Mouse (Mus musculus) midbrain, postnatal 0 days (tissue): ENCODE data around the gene Apba1. TPM values are rescaled to one million over a fixed set of nuclear protein-coding genes. Genes with fewer than 3 reads are reported as not detected.

Experiments used
- ATAC-seq: fragments of 200-750 bp; cut with Nextera tagmentation; 2 replicates; pipeline ENCODE4 v1.8.0; 2017; ENCODE audit warnings: moderate number of reproducible peaks, mild to moderate bottlenecking, moderate TSS enrichment, moderate library complexity; ENCODE audit not compliant: low FRiP score
- DNase-seq: peaks from one replicate; pipeline ENCODE4 v3.0.0-alpha.2; 2015; ENCODE audit warnings: low spot score
- H3K27ac ChIP-seq: fragments of 300-500 bp; sonication (generic); 2 replicates; pipeline ENCODE4 v1.5.1; 2014; ENCODE audit warnings: low read depth, mild to moderate bottlenecking, low read length, mixed read lengths
- H3K27me3 ChIP-seq: fragments of 300-500 bp; sonication (generic); 2 replicates; pipeline ENCODE4 v1.6.1; 2014; ENCODE audit warnings: low read length, control low read depth, mixed read lengths; ENCODE audit not compliant: insufficient read depth
- H3K36me3 ChIP-seq: fragments of 300-500 bp; sonication (generic); 2 replicates; pipeline ENCODE4 v1.6.1; 2014; ENCODE audit warnings: low read length, control low read depth, mixed read lengths; ENCODE audit not compliant: insufficient read depth
- H3K4me1 ChIP-seq: fragments of 300-500 bp; sonication (generic); 2 replicates; pipeline ENCODE4 v1.6.1; 2014; ENCODE audit warnings: mild to moderate bottlenecking, control low read depth, antibody characterized with exemption, low read length, mixed read lengths; ENCODE audit not compliant: insufficient read depth
- H3K4me2 ChIP-seq: fragments of 300-500 bp; sonication (generic); 2 replicates; pipeline ENCODE4 v1.6.1; 2014; ENCODE audit warnings: low read depth, mild to moderate bottlenecking, low read length, mixed read lengths; ENCODE audit not compliant: poor library complexity, severe bottlenecking
- H3K4me3 ChIP-seq: fragments of 300-500 bp; sonication (generic); 2 replicates; pipeline ENCODE4 v1.5.1; 2014; ENCODE audit warnings: low read depth, mild to moderate bottlenecking, low read length, moderate library complexity
- H3K9ac ChIP-seq: fragments of 300-500 bp; sonication (generic); replicated peaks from 2 replicates; pipeline ENCODE4 v1.6.1; 2014; ENCODE audit warnings: mild to moderate bottlenecking, low read length, moderate library complexity, mixed read lengths; ENCODE audit not compliant: poor library complexity, severe bottlenecking
- H3K9me3 ChIP-seq: fragments of 300-500 bp; sonication (generic); 2 replicates; pipeline ENCODE4 v1.6.1; 2016; ENCODE audit warnings: low read length, control low read depth
- CTCF ChIP-seq: IDR thresholded peaks from 2 replicates; pipeline ENCODE4 v1.5.1; 2016; ENCODE audit warnings: antibody characterized with exemption, mild to moderate bottlenecking
- WGBS: fragments of 180-500 bp; shearing (Covaris S2); extraction: QIAGEN DNeasy Blood & Tissue Kit; methylation state at CpG from one replicate; pipeline ENCODE4 v1.1.7; 2014; 5-methylcytosine and 5-hydroxymethylcytosine counted together
- polyA plus RNA-seq: library from polyadenylated mRNA; unstranded; fragments of >200 nt; fragmentation: Nextera tagmentation; extraction: Ambion mirVana; gene quantifications from 2 replicates; pipeline ENCODE4 v1.2.1, GENCODE M21; 2015
- total RNA-seq: library from RNA; depleted of rRNA; stranded (reverse); fragments of >200 nt; gene quantifications from 2 replicates; pipeline ENCODE4 v1.2.3, GENCODE M21; 2014

Gene Apba1
- total and polyA plus RNA-seq, 2 experiments from 2014 or later: 15.4 to 193 TPM

- TF ChIP-seq CTCF: no peak
Measured at GRCm38 (mm10) chr19:23947871-23948270, 189.2 kb downstream of the Apba1 start.

GRCm38 (mm10) chr19:23948301-23949000, 189.8 kb downstream of the Apba1 start:
- WGBS: 28% methylated on average over 12 of the region's 12 CpGs
- Histone ChIP-seq H3K27me3 (no peaks in the 10 kb centered on the region), H3K9ac (no peak overlapping the region), H3K27ac (no peak overlapping the region), H3K4me1 (no peaks in the 10 kb centered on the region), H3K9me3 (no peaks in the 10 kb centered on the region), H3K4me2 (no peak overlapping the region), H3K36me3 (peaks cover 26% of the 10 kb centered on the region), H3K4me3 (no peak overlapping the region)
- ATAC-seq (0 out of 2 replicates have a peak, but pooled peaks have one; percentile 31), DNase-seq (no peak)
- TF ChIP-seq CTCF: no peak

More at GRCm38 (mm10) chr19:23947871-23948270, 189.2 kb downstream of the Apba1 start:
- ATAC-seq: no peak
- no peak overlapping the region for H3K4me2 ChIP-seq
- no peak overlapping the region for H3K9ac ChIP-seq
- H3K4me3 ChIP-seq: no peak overlapping the region
- no peaks in the 10 kb centered on the region for H3K4me1 ChIP-seq
- no peak overlapping the region for H3K27ac ChIP-seq
- H3K36me3 ChIP-seq: peaks cover 31% of the 10 kb centered on the region
- no peak for DNase-seq
- H3K9me3 ChIP-seq: no peaks in the 10 kb centered on the region
- H3K27me3 ChIP-seq: no peaks in the 10 kb centered on the region
- WGBS: 23% methylated on average over 4 of the region's 4 CpGs

GRCm38 (mm10) chr19:23955461-23955860, 196.8 kb downstream of the Apba1 start:
- Histone ChIP-seq H3K4me2 (no peak overlapping the region), H3K9ac (no peak overlapping the region), H3K36me3 (no peaks in the 10 kb centered on the region), H3K4me1 (0 out of 2 replicates have a peak, but pooled peaks cover under 1% of the 10 kb centered on the region), H3K27me3 (no peaks in the 10 kb centered on the region), H3K9me3 (no peaks in the 10 kb centered on the region), H3K4me3 (no peak overlapping the region), H3K27ac (no peak overlapping the region)
- no peak for DNase-seq
- TF ChIP-seq CTCF: no peak
- 95% methylated on average over 8 of the region's 8 CpGs for WGBS
- no peak for ATAC-seq

- H3K9me3 ChIP-seq: no peaks in the 10 kb centered on the region
- H3K27me3 ChIP-seq: no peaks in the 10 kb centered on the region
- no peak for DNase-seq
- H3K27ac ChIP-seq: no peak overlapping the region
- ATAC-seq: no peak
- no peak overlapping the region for H3K9ac ChIP-seq
- no peak overlapping the region for H3K4me3 ChIP-seq
- H3K4me1 ChIP-seq: 0 out of 2 replicates have a peak, but pooled peaks cover 4% of the 10 kb centered on the region
- TF ChIP-seq CTCF: no peak
- no peak overlapping the region for H3K4me2 ChIP-seq
- no peaks in the 10 kb centered on the region for H3K36me3 ChIP-seq
- WGBS: 68% methylated on average over 17 of the region's 17 CpGs
Measured at GRCm38 (mm10) chr19:23956299-23956975, 197.8 kb downstream of the Apba1 start.

GRCm38 (mm10) chr19:23957563-23957962, 198.9 kb downstream of the Apba1 start:
- 80% methylated on average over 7 of the region's 7 CpGs for WGBS
- no peak overlapping the region for H3K9ac ChIP-seq
- no peak overlapping the region for H3K27ac ChIP-seq
- H3K27me3 ChIP-seq: no peaks in the 10 kb centered on the region
- DNase-seq (no peak), ATAC-seq (no peak)
- no peak for TF ChIP-seq CTCF
- no peaks in the 10 kb centered on the region for H3K9me3 ChIP-seq
- H3K4me2 ChIP-seq: no peak overlapping the region
- H3K4me3 ChIP-seq: no peak overlapping the region
- 0 out of 2 replicates have a peak, but pooled peaks cover 4% of the 10 kb centered on the region for H3K4me1 ChIP-seq
- no peaks in the 10 kb centered on the region for H3K36me3 ChIP-seq

GRCm38 (mm10) chr19:23958925-23959324, 200.2 kb downstream of the Apba1 start:
- no peak overlapping the region for H3K4me2 ChIP-seq

More at GRCm38 (mm10) chr19:23958925-23959324, 200.2 kb downstream of the Apba1 start:
- H3K9ac ChIP-seq: no peak overlapping the region
- 47% methylated on average over 6 of the region's 6 CpGs for WGBS
- H3K9me3 ChIP-seq: no peaks in the 10 kb centered on the region
- H3K4me1 ChIP-seq: 0 out of 2 replicates have a peak, but pooled peaks cover 4% of the 10 kb centered on the region
- TF ChIP-seq CTCF: peak; percentile 79
- peak; percentile 66 for DNase-seq
- no peak for ATAC-seq
- no peak overlapping the region for H3K27ac ChIP-seq
- H3K36me3 ChIP-seq: no peaks in the 10 kb centered on the region
- H3K4me3 ChIP-seq: no peak overlapping the region
- H3K27me3 ChIP-seq: no peaks in the 10 kb centered on the region
